Mouse (Mus musculus): ENCODE results near the gene Faf1.

The Faf1 gene

GRCm38 (mm10) chr4:109782577-109783114 is 106.3 kb downstream of the Faf1 start:
- no peak for DNase-seq (ENCODE audit: low spot score in 2 of 2)

GRCm38 (mm10) chr4:109789347-109790001 is 113.1 kb downstream of the Faf1 start:
- DNase-seq (ENCODE audit: low spot score in 2 of 2): no peak

- no peak for DNase-seq (ENCODE audit: low spot score in 2 of 2)
Observed at GRCm38 (mm10) chr4:109792331-109792730, 115.9 kb downstream of the Faf1 start.

GRCm38 (mm10) chr4:109793072-109793471 is 116.7 kb downstream of the Faf1 start:
- no peak for DNase-seq (ENCODE audit: low spot score in 2 of 2)

GRCm38 (mm10) chr4:109797511-109798182 is 121.3 kb downstream of the Faf1 start:
- no peak for DNase-seq (ENCODE audit: low spot score in 2 of 2)

GRCm38 (mm10) chr4:109806408-109806807 is 130.0 kb downstream of the Faf1 start:
- DNase-seq (ENCODE audit: low spot score in 2 of 2): no peak

GRCm38 (mm10) chr4:109815161-109815560 is 138.8 kb downstream of the Faf1 start:
- no peak for DNase-seq (ENCODE audit: low spot score in 2 of 2)

- DNase-seq (ENCODE audit: low spot score in 2 of 2): no peak
Observed at GRCm38 (mm10) chr4:109815592-109815991, 139.2 kb downstream of the Faf1 start.

- no peak for DNase-seq (ENCODE audit: low spot score in 2 of 2)
Observed at GRCm38 (mm10) chr4:109819455-109819854, 143.1 kb downstream of the Faf1 start.

GRCm38 (mm10) chr4:109829800-109830199 is 153.4 kb downstream of the Faf1 start:
- no peak for DNase-seq (ENCODE audit: low spot score in 2 of 2)

GRCm38 (mm10) chr4:109857851-109858250 is 181.5 kb downstream of the Faf1 start:
- DNase-seq (ENCODE audit: low spot score in 2 of 2): no peak

- DNase-seq (ENCODE audit: low spot score in 2 of 2): no peak
Observed at GRCm38 (mm10) chr4:109858571-109859392, 182.4 kb downstream of the Faf1 start.

GRCm38 (mm10) chr4:109859401-109859800 is 183.0 kb downstream of the Faf1 start:
- no peak for DNase-seq (ENCODE audit: low spot score in 2 of 2)

- DNase-seq (ENCODE audit: low spot score in 2 of 2): no peak
Observed at GRCm38 (mm10) chr4:109860256-109860655, 183.9 kb downstream of the Faf1 start.

GRCm38 (mm10) chr4:109862271-109862670 is 185.9 kb downstream of the Faf1 start:
- DNase-seq (ENCODE audit: low spot score in 2 of 2): no peak

GRCm38 (mm10) chr4:109863021-109863420 is 186.6 kb downstream of the Faf1 start:
- no peak for DNase-seq (ENCODE audit: low spot score in 2 of 2)

- DNase-seq (ENCODE audit: low spot score in 2 of 2): no peak
Observed at GRCm38 (mm10) chr4:109868897-109869484, 192.6 kb downstream of the Faf1 start.

- no peak for DNase-seq (ENCODE audit: low spot score in 2 of 2)
Observed at GRCm38 (mm10) chr4:109884333-109884732, 207.9 kb downstream of the Faf1 start.

GRCm38 (mm10) chr4:109887856-109888357 is 211.5 kb downstream of the Faf1 start:
- DNase-seq (ENCODE audit: low spot score in 2 of 2): no peak

GRCm38 (mm10) chr4:109897810-109898566 is 221.6 kb downstream of the Faf1 start:
- no peak for DNase-seq (ENCODE audit: low spot score in 2 of 2)

- no peak for DNase-seq (ENCODE audit: low spot score in 2 of 2)
Observed at GRCm38 (mm10) chr4:109901076-109901475, 224.7 kb downstream of the Faf1 start.

Measured in spleen, postnatal 14 days (tissue).